Mouse (Mus musculus) forebrain, embryonic 14.5 days (tissue): Measurements from ENCODE around the gene Hagh. TPM values are rescaled to one million over a fixed set of nuclear protein-coding genes. Genes with fewer than 3 reads are reported as not detected.

Source experiments
- ATAC-seq: fragments of 200-750 bp; cut with Nextera tagmentation; 2 replicates; pipeline ENCODE4 v1.8.0; 2017; ENCODE audit warnings: mild to moderate bottlenecking, moderate library complexity
- DNase-seq: peaks from one replicate; pipeline ENCODE4 v3.0.0-alpha.2; 2015; ENCODE audit warnings: low spot score
- H3K27ac ChIP-seq: fragments of 300-500 bp; sonication (generic); 2 replicates; pipeline ENCODE4 v1.5.1; 2014; ENCODE audit warnings: low read depth, mild to moderate bottlenecking, control low read depth, low read length, moderate library complexity
- H3K27me3 ChIP-seq: fragments of 300-500 bp; sonication (generic); replicated peaks from 2 replicates; pipeline ENCODE4 v1.6.1; 2014; ENCODE audit warnings: low read length, control low read depth, mixed read lengths; ENCODE audit not compliant: control insufficient read depth, insufficient read depth
- H3K36me3 ChIP-seq: fragments of 300-500 bp; sonication (generic); 2 replicates; pipeline ENCODE4 v1.6.1; 2014; ENCODE audit warnings: low read length, control low read depth; ENCODE audit not compliant: control insufficient read depth, insufficient read depth
- H3K4me1 ChIP-seq: fragments of 300-500 bp; sonication (generic); 2 replicates; pipeline ENCODE4 v1.6.1; 2014; ENCODE audit warnings: antibody characterized with exemption, low read length, control low read depth; ENCODE audit not compliant: control insufficient read depth, insufficient read depth
- H3K4me2 ChIP-seq: fragments of 300-500 bp; sonication (generic); 2 replicates; pipeline ENCODE4 v1.6.1; 2014; ENCODE audit warnings: mild to moderate bottlenecking, control low read depth, low read length
- H3K4me3 ChIP-seq: fragments of 300-500 bp; sonication (generic); 2 replicates; pipeline ENCODE4 v1.5.1; 2014; ENCODE audit warnings: low read depth, low read length, control low read depth
- H3K9ac ChIP-seq: fragments of 300-500 bp; sonication (generic); 2 replicates; pipeline ENCODE4 v1.6.1; 2014; ENCODE audit warnings: mild to moderate bottlenecking, low read length, control low read depth, moderate library complexity
- H3K9me3 ChIP-seq: fragments of 300-500 bp; sonication (generic); replicated peaks from 2 replicates; pipeline ENCODE4 v1.6.1; 2016; ENCODE audit warnings: low read length, control low read depth, mixed read lengths; ENCODE audit not compliant: control insufficient read depth
- WGBS: fragments of 180-500 bp; shearing (Covaris S2); extraction: QIAGEN DNeasy Blood & Tissue Kit; methylation state at CpG from one replicate; pipeline ENCODE4 v1.1.7; 2014; 5-methylcytosine and 5-hydroxymethylcytosine counted together
- polyA plus RNA-seq: library from polyadenylated mRNA; unstranded; fragments of >200 nt; fragmentation: Nextera tagmentation; extraction: Ambion mirVana; gene quantifications from 2 replicates; pipeline ENCODE4 v1.2.1, GENCODE M21; 2014

Hagh gene
- polyA plus RNA-seq, 1 experiment from 2014 or later, result 52.8 TPM

DNA sequence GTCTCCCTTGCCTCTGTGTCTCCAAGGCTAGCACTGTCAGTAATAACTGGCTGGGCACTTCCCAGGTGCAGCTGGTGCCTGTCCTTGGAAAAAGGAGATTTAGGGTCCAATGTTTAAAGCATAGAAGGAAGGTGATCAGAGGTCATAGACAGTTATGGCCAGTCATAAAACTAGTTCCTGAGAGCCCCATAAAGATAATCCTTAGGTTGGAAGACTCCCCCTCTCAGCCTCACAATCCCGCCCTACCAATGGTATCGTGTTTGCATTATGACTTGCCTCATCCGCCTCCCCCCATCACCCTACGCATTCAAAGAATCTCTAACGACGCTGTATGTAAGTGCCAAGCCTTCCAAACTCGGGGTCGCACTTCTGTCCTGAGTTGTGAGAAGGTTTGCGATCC is 4.6 kb downstream of the Hagh start:
- no peak overlapping the region for H3K4me3 ChIP-seq
- peaks cover 11% of the 10 kb centered on the region for H3K4me1 ChIP-seq
- no peaks in the 10 kb centered on the region for H3K36me3 ChIP-seq
- no peak overlapping the region for H3K9ac ChIP-seq
- no peak overlapping the region for H3K27ac ChIP-seq
- DNase-seq (no peak), ATAC-seq (no peak)
- no peak overlapping the region for H3K4me2 ChIP-seq
- H3K27me3 ChIP-seq, result no peaks in the 10 kb centered on the region
- 55% methylated on average over 9 of the region's 9 CpGs for WGBS
- H3K9me3 ChIP-seq, result no peaks in the 10 kb centered on the region

GRCm38 (mm10) chr17:24847386-24847785 is 7.4 kb downstream of the Hagh start:
- H3K27me3 ChIP-seq, result no peaks in the 10 kb centered on the region
- H3K27ac ChIP-seq, result no peak overlapping the region
- H3K9me3 ChIP-seq, result no peaks in the 10 kb centered on the region
- H3K36me3 ChIP-seq, result no peaks in the 10 kb centered on the region
- H3K4me1 ChIP-seq, result peaks cover 18% of the 10 kb centered on the region
- ATAC-seq (no peak), DNase-seq (no peak)
- no peak overlapping the region for H3K4me2 ChIP-seq
- no peak overlapping the region for H3K4me3 ChIP-seq
- H3K9ac ChIP-seq, result no peak overlapping the region
- WGBS, result 96% methylated on average over 1 of the region's 1 CpGs

- Histone ChIP-seq H3K4me1 (peaks cover 18% of the 10 kb centered on the region), H3K4me2 (peak overlapping the region; percentile 94), H3K36me3 (0 out of 2 replicates have a peak, but pooled peaks cover 2% of the 10 kb centered on the region), H3K27me3 (no peaks in the 10 kb centered on the region), H3K4me3 (no peak overlapping the region), H3K27ac (no peak overlapping the region), H3K9ac (no peak overlapping the region), H3K9me3 (no peaks in the 10 kb centered on the region)
- ATAC-seq (no peak), DNase-seq (no peak)
Observed at GRCm38 (mm10) chr17:24848600-24849031, 8.7 kb downstream of the Hagh start.

DNA sequence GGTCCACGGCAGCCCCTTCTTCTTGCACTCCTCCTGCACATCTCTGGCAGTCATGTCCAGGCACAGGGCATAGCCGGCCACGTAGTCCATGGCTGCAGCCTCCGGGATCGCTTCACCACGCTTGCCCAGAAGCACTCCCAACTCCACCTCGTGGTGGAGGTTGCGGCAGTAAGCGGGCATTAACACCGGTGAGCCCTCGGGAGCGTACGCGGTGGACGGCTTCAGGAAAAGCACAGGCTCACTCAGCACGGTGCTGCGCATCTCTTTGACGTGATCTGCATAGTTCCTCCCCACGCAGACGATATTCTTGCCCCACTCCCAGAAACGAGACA is 9.8 kb downstream of the Hagh start:
- 0% methylated on average over 21 of the region's 21 CpGs for WGBS
- ATAC-seq, result no peak

GRCm38 (mm10) chr17:24850065-24850772 is 10.3 kb downstream of the Hagh start, which contains the start of gene Fahd1:
TSS of gene Fahd1 (minus strand) at chr17:24850364.
- Histone ChIP-seq H3K36me3 (peaks cover 9% of the 10 kb centered on the region; the same call in 1 of the 2 replicates), H3K4me2 (peak within 1 kb of the TSS; percentile 94), H3K9me3 (no peaks in the 10 kb centered on the region), H3K27me3 (no peaks in the 10 kb centered on the region), H3K4me1 (peaks cover 18% of the 10 kb centered on the region), H3K4me3 (peak within 1 kb of the TSS; percentile 71), H3K9ac (peak within 1 kb of the TSS; percentile 80), H3K27ac (peak within 1 kb of the TSS; percentile 83)
- ATAC-seq (peak; percentile 100), DNase-seq (peak; percentile 99)
- WGBS, result under 1% methylated on average over 58 of the region's 58 CpGs

More for the DNA sequence above, 9.8 kb downstream of the Hagh start:
- Histone ChIP-seq H3K36me3 (0 out of 2 replicates have a peak, but pooled peaks cover 6% of the 10 kb centered on the region), H3K9ac (peak overlapping the region; percentile 80), H3K4me2 (peak overlapping the region; percentile 94), H3K27me3 (no peaks in the 10 kb centered on the region), H3K27ac (peak overlapping the region; percentile 83), H3K9me3 (no peaks in the 10 kb centered on the region), H3K4me3 (peak overlapping the region; percentile 71), H3K4me1 (peaks cover 18% of the 10 kb centered on the region)
- no peak for DNase-seq

DNA sequence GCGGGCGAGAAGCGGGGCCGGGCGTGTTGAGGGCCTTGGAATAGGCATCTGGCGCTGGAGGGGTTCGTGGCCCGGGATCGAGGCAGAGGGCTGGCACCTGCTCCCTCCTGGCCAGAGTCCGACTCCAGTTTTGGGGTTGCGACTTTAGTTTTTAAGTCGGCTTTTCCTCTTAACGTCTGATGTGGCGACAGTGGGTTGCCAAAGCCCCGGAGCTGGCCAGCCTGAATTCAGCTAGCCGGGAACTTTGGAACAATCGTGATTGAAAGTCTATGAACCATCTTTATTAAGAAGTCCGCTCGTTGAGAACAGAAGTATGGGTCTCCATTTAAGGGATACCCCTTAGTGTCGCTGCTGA is 10.8 kb downstream of the Hagh start:
- DNase-seq (no peak), ATAC-seq (no peak)
- Histone ChIP-seq H3K4me2 (peak overlapping the region; percentile 94), H3K27ac (no peak overlapping the region), H3K9me3 (no peaks in the 10 kb centered on the region), H3K27me3 (no peaks in the 10 kb centered on the region), H3K4me3 (peak overlapping the region; percentile 71), H3K4me1 (peaks cover 18% of the 10 kb centered on the region), H3K9ac (peak overlapping the region; percentile 79), H3K36me3 (peaks cover 12% of the 10 kb centered on the region; the same call in 1 of the 2 replicates)
- 1% methylated on average over 18 of the region's 20 CpGs for WGBS

GRCm38 (mm10) chr17:24851381-24852125 is 11.6 kb downstream of the Hagh start:
- no peaks in the 10 kb centered on the region for H3K27me3 ChIP-seq
- 80% methylated on average over 10 of the region's 10 CpGs for WGBS
- peaks cover 19% of the 10 kb centered on the region; the same call in 1 of the 2 replicates for H3K36me3 ChIP-seq
- no peak for DNase-seq
- H3K4me1 ChIP-seq, result peaks cover 18% of the 10 kb centered on the region
- H3K9me3 ChIP-seq, result no peaks in the 10 kb centered on the region
- H3K9ac ChIP-seq, result no peak overlapping the region; the same call in 1 of the 2 replicates
- no peak for ATAC-seq
- peak overlapping the region; percentile 94 for H3K4me2 ChIP-seq
- peak overlapping the region; percentile 71; the same call in 1 of the 2 replicates for H3K4me3 ChIP-seq
- no peak overlapping the region for H3K27ac ChIP-seq

DNA sequence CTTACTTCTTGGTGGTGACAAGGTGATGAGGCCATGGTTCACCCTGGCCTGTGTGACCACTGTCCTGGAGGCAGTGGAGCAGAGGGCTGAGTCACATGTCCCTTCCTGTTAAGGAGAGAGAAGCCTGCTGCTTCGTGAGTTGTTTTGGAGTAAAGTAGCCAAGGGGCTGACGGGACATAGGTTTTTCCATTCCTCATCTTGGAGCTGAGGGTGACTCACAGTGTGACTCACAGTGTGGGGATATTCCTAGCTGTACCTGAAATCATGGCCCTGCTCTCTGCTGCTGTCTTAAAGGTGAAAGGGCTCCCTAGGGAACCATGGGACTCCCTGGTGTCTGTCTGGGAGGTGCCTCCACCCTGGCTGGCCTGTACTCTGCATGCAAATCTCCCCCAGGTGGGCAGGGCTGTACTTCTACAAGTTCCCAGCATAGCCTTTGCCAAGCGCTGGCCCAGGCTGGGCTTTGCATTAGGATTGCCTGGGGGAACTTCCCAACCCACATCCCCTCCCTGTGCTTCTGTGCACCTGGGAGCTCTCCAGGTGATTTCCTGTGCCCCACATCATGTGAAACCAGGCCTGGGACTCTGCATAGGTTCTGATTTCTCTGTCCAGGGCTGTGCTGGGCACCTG is 16.0 kb downstream of the Hagh start:
- no peak for ATAC-seq
- WGBS, result 78% methylated on average over 3 of the region's 3 CpGs
- no peak overlapping the region for H3K4me3 ChIP-seq
- H3K36me3 ChIP-seq, result peaks cover 38% of the 10 kb centered on the region
- H3K4me2 ChIP-seq, result no peak overlapping the region
- H3K9me3 ChIP-seq, result no peaks in the 10 kb centered on the region
- no peak overlapping the region for H3K27ac ChIP-seq
- H3K9ac ChIP-seq, result no peak overlapping the region
- no peaks in the 10 kb centered on the region for H3K27me3 ChIP-seq
- DNase-seq, result no peak
- peaks cover 3% of the 10 kb centered on the region; the same call in 1 of the 2 replicates for H3K4me1 ChIP-seq
